Mouse (Mus musculus) heart, postnatal 14 days (tissue): ENCODE results near the gene Pdxdc1. TPM values are rescaled to one million over a fixed set of nuclear protein-coding genes. Genes with fewer than 3 reads are reported as not detected.
"Not testable (repeated sequence)": the region's sequence is repeated elsewhere in the genome, so short reads cannot be mapped to it uniquely, and the experiment has no call there.

ENCODE experiments used
- DNase-seq, 2 experiments: peaks; one replicate each; pipeline ENCODE4 v3.0.0; 2021 to 2022
- intact Hi-C: fragments of 180-260 bp; cut with DNase I; formaldehyde crosslinking; loops from one replicate; pipeline ENCODE4 v1.15.1; 2025
- total RNA-seq, 2 experiments: library from RNA; stranded (reverse); gene quantifications; 2 replicates each; pipeline ENCODE4 v1.2.3; 2021

The Pdxdc1 gene
- total RNA-seq, 2 experiments from 2014 or later = 69.7 to 72.4 TPM

GRCm38 (mm10) chr16:13894097-13894496 lies 8.8 kb downstream of the Pdxdc1 start:
- intact Hi-C loops = no loop called here

GRCm38 (mm10) chr16:13892850-13893249 lies 10.1 kb downstream of the Pdxdc1 start:
- DNase-seq = no peak
- intact Hi-C loops = no loop called here

More at GRCm38 (mm10) chr16:13894097-13894496, 8.8 kb downstream of the Pdxdc1 start:
- no peak for DNase-seq

- no peak for DNase-seq
- intact Hi-C loops = no loop called here
Measured at GRCm38 (mm10) chr16:13890449-13890848, 12.5 kb downstream of the Pdxdc1 start.

GRCm38 (mm10) chr16:13883094-13883774 lies 19.7 kb downstream of the Pdxdc1 start:
- DNase-seq = no peak
- intact Hi-C loops = no loop called here

- intact Hi-C loops = no loop called here
- DNase-seq = no peak
Measured at GRCm38 (mm10) chr16:13875483-13875882, 27.4 kb downstream of the Pdxdc1 start.

- peak in 1 of 2 experiments; percentile 5 for DNase-seq
- intact Hi-C loops = no loop called here
Measured at GRCm38 (mm10) chr16:13867910-13868514, 34.9 kb downstream of the Pdxdc1 start.

GRCm38 (mm10) chr16:13867406-13867805 lies 35.5 kb downstream of the Pdxdc1 start:
- DNase-seq = peak in 1 of 2 experiments; percentile 10
- intact Hi-C loops = not testable (repeated sequence)

GRCm38 (mm10) chr16:13866616-13867015 lies 36.3 kb downstream of the Pdxdc1 start:
- intact Hi-C loops = no loop called here
- DNase-seq = no peak

GRCm38 (mm10) chr16:13866076-13866475 lies 36.9 kb downstream of the Pdxdc1 start:
- intact Hi-C loops = no loop called here
- no peak for DNase-seq

GRCm38 (mm10) chr16:13853886-13854285 lies 49.0 kb downstream of the Pdxdc1 start:
- DNase-seq = no peak
- intact Hi-C loops = no loop called here

GRCm38 (mm10) chr16:13851446-13851845 lies 51.5 kb downstream of the Pdxdc1 start:
- intact Hi-C loops = no loop called here
- no peak for DNase-seq

- DNase-seq = no peak
- intact Hi-C loops = no loop called here
Measured at GRCm38 (mm10) chr16:13848310-13848709, 54.6 kb downstream of the Pdxdc1 start.

- DNase-seq = no peak
- intact Hi-C loops = no loop called here
Measured at GRCm38 (mm10) chr16:13846675-13847074, 56.3 kb downstream of the Pdxdc1 start.

GRCm38 (mm10) chr16:13845031-13845430 lies 57.9 kb downstream of the Pdxdc1 start:
- DNase-seq = no peak
- intact Hi-C loops = no loop called here

GRCm38 (mm10) chr16:13840956-13841355 lies 62.0 kb downstream of the Pdxdc1 start:
- intact Hi-C loops = no loop called here
- DNase-seq = no peak

GRCm38 (mm10) chr16:13840056-13840455 lies 62.9 kb downstream of the Pdxdc1 start:
- intact Hi-C loops = no loop called here
- DNase-seq = no peak

- intact Hi-C loops = no loop called here
- DNase-seq = no peak
Measured at GRCm38 (mm10) chr16:13834382-13834781, 68.5 kb downstream of the Pdxdc1 start.

- no peak for DNase-seq
- intact Hi-C loops = no loop called here
Measured at GRCm38 (mm10) chr16:13831606-13832005, 71.3 kb downstream of the Pdxdc1 start.

GRCm38 (mm10) chr16:13830444-13830843 lies 72.5 kb downstream of the Pdxdc1 start:
- intact Hi-C loops = no loop called here
- DNase-seq = peak in 1 of 2 experiments; percentile 14

GRCm38 (mm10) chr16:13826511-13826910 lies 76.4 kb downstream of the Pdxdc1 start:
- DNase-seq = no peak
- intact Hi-C loops = no loop called here

- DNase-seq = no peak
- intact Hi-C loops = no loop called here
Measured at GRCm38 (mm10) chr16:13825781-13826490, 77.0 kb downstream of the Pdxdc1 start.

GRCm38 (mm10) chr16:13820771-13821170 lies 82.2 kb downstream of the Pdxdc1 start:
- intact Hi-C loops = no loop called here
- no peak for DNase-seq
